ENCODE assay signal across 25 mouse cellular contexts in genomic region chr10:7649059-7649458, GRCm38 (mm10). TPM values are rescaled to one million over a fixed set of nuclear protein-coding genes. Genes with fewer than 3 reads are reported as not detected.
A peak's percentile ranks its signal among the peaks of the same experiment; 100 is the strongest.
DNase-seq lines count a peak whose midpoint lies in the region; ATAC-seq and TF ChIP-seq lines count a peak whose summit lies in the region.
"Had no signal": no experiment of that assay in that cellular context is flagged by ENCODE, and none has a peak within 500 bp of the region (broad histone marks: within the 10 kb centered on the region; RNA-seq: fewer than 3 reads in every experiment).

No protein-coding gene starts in this region.

- H3K9me3 ChIP-seq in heart, embryonic 12.5 days (replicated peaks) = no peaks in the 10 kb centered on the region
- H3K9me3 ChIP-seq in heart, embryonic 15.5 days (replicated peaks) = no peaks in the 10 kb centered on the region
- H3K9me3 ChIP-seq: forebrain, embryonic 10.5 days; forebrain, embryonic 13.5 days; G1E; heart, embryonic 10.5 days had no signal

- peak overlapping the region; percentile 64; the same call in 1 of the 2 replicates for H3K27ac ChIP-seq in gastrocnemius, adult 2 months
- peak overlapping the region; percentile 60; the same call in 1 of the 2 replicates for H3K27ac ChIP-seq in heart, embryonic 12.5 days (ENCODE audit: poor library complexity, severe bottlenecking)
- peak overlapping the region; percentile 21 for H3K27ac ChIP-seq in heart, embryonic 15.5 days
- H3K27ac ChIP-seq: forebrain, embryonic 10.5 days; forebrain, embryonic 13.5 days; heart, embryonic 10.5 days; hindbrain, embryonic 14.5 days; hindbrain, postnatal 0 days had no signal

- WGBS in heart, embryonic 12.5 days = 61% methylated on average over 4 of the region's 4 CpGs
- 52% methylated on average over 4 of the region's 4 CpGs for WGBS in heart, embryonic 15.5 days

- peaks cover 9% of the 10 kb centered on the region for H3K4me1 ChIP-seq in heart, embryonic 12.5 days (replicated peaks)
- H3K4me1 ChIP-seq in heart, embryonic 15.5 days (replicated peaks) = peaks cover 7% of the 10 kb centered on the region
- H3K4me1 ChIP-seq: forebrain, embryonic 10.5 days; forebrain, embryonic 13.5 days; heart, embryonic 10.5 days had no signal

- intact Hi-C loops in gastrocnemius, adult 2 months (cut with DNase I) = no loop called here
- intact Hi-C loops in heart, postnatal 36 days (cut with DNase I) = no loop called here

- no peak overlapping the region for H3K9ac ChIP-seq in heart, embryonic 12.5 days
- H3K9ac ChIP-seq in heart, embryonic 15.5 days = no peak overlapping the region
- H3K9ac ChIP-seq: forebrain, embryonic 13.5 days; hindbrain, embryonic 14.5 days had no signal

- no peak for TF ChIP-seq CTCF in gastrocnemius, adult 2 months (IDR thresholded peaks at IDR 0.05)

- ATAC-seq in heart, embryonic 12.5 days (ENCODE audit: insufficient number of reproducible peaks, low FRiP score) = no peak
- ATAC-seq in heart, embryonic 15.5 days (replicated peaks; ENCODE audit: insufficient number of reproducible peaks, insufficient read depth, low FRiP score, low read depth) = no peak
- ATAC-seq: forebrain, embryonic 13.5 days; forebrain, embryonic 16.5 days; hindbrain, postnatal 0 days; inflammation-experienced regulatory T-cells, adult 6 months; intestine, embryonic 16.5 days; Patski had no signal

- H3K4me2 ChIP-seq in heart, embryonic 12.5 days = no peak overlapping the region
- no peak overlapping the region for H3K4me2 ChIP-seq in heart, embryonic 15.5 days
- H3K4me2 ChIP-seq: forebrain, embryonic 13.5 days; hindbrain, embryonic 14.5 days had no signal

- H3K4me3 ChIP-seq in gastrocnemius, adult 2 months = no peak overlapping the region
- H3K4me3 ChIP-seq in heart, embryonic 12.5 days = no peak overlapping the region
- H3K4me3 ChIP-seq in heart, embryonic 15.5 days = no peak overlapping the region
- H3K4me3 ChIP-seq: forebrain, embryonic 10.5 days; forebrain, embryonic 13.5 days; heart, embryonic 10.5 days had no signal

- no peaks in the 10 kb centered on the region for H3K27me3 ChIP-seq in heart, embryonic 12.5 days (replicated peaks)
- no peaks in the 10 kb centered on the region for H3K27me3 ChIP-seq in heart, embryonic 15.5 days
- H3K27me3 ChIP-seq: CH12.LX; forebrain, embryonic 13.5 days; Patski had no signal

- no peak for DNase-seq in gastrocnemius, adult 2 months
- DNase-seq in gastrocnemius, adult 8-10 months (ENCODE audit: low spot score in 2 of 2) = no peak
- no peak for DNase-seq in heart, adult 8-10 months (ENCODE audit: low spot score)
- no peak for DNase-seq in heart, postnatal 36 days
- DNase-seq: adrenal gland, postnatal 10 days; adrenal gland, postnatal 36 days; B cell, adult 2 months; cerebellum, adult 18-20 months; cerebellum, adult 9-10 months; cerebellum, postnatal 14 days; kidney, adult 18-20 months; kidney, adult 9 months had no signal

- H3K36me3 ChIP-seq in heart, embryonic 12.5 days = peaks cover 43% of the 10 kb centered on the region
- peaks cover 28% of the 10 kb centered on the region for H3K36me3 ChIP-seq in heart, embryonic 15.5 days

RNA-seq across cellular contexts. Expression of gene Nup43, which starts 18.2 kb away (rescaled TPM):
- total RNA-seq in gastrocnemius, adult 2 months (2021) = 1 to 10 TPM; 5.6 to 6.3 TPM
- total RNA-seq in gastrocnemius, adult 8-10 months (2022) = 1 to 10 TPM; 5.4 to 6.5 (median 5.7) TPM
- polyA plus RNA-seq in heart, embryonic 12.5 days (2016; fragmentation: Nextera tagmentation; extraction: Ambion mirVana) = 34.5 and 39.7 TPM in 2 replicates
- 1 to 10 TPM; 4.9 to 7.1 (median 6.0) TPM for total RNA-seq in heart, adult 8-10 months (2022)
- 26.8 and 31.3 TPM in 2 replicates for polyA plus RNA-seq in heart, embryonic 15.5 days (2015; fragmentation: Nextera tagmentation; extraction: Ambion mirVana)
- total RNA-seq in heart, postnatal 36 days (2021) = 1 to 10 TPM; 5.3 to 5.5 TPM

RNA-seq across cellular contexts. Expression of gene Pcmt1, which starts 31.9 kb away (rescaled TPM):
- total RNA-seq in gastrocnemius, adult 2 months (2021) = 100 to 1,000 TPM; 102 to 110 TPM
- 100 to 1,000 TPM; 111 to 131 (median 116) TPM for total RNA-seq in gastrocnemius, adult 8-10 months (2022)
- polyA plus RNA-seq in heart, embryonic 12.5 days (2016; fragmentation: Nextera tagmentation; extraction: Ambion mirVana) = 131 and 134 TPM in 2 replicates
- 100 to 1,000 TPM in 1 of 4 experiments, 10 to 100 TPM in 3; 94.3 to 102 (median 98.0) TPM for total RNA-seq in heart, adult 8-10 months (2022)
- polyA plus RNA-seq in heart, embryonic 15.5 days (2015; fragmentation: Nextera tagmentation; extraction: Ambion mirVana) = 122 and 124 TPM in 2 replicates
- total RNA-seq in heart, postnatal 36 days (2021) = 10 to 100 TPM; 92.8 to 95.6 TPM

RNA-seq across cellular contexts. Expression of gene Lats1, which starts 32.0 kb away (rescaled TPM):
- 10 to 100 TPM; 11.8 to 11.9 TPM for total RNA-seq in gastrocnemius, adult 2 months (2021)
- 10 to 100 TPM in 3 of 4 experiments, 1 to 10 TPM in 1; 9.4 to 11.4 (median 10.3) TPM for total RNA-seq in gastrocnemius, adult 8-10 months (2022)
- 5.5 and 5.8 TPM in 2 replicates for polyA plus RNA-seq in heart, embryonic 12.5 days (2016; fragmentation: Nextera tagmentation; extraction: Ambion mirVana)
- total RNA-seq in heart, adult 8-10 months (2022) = 10 to 100 TPM; 10.5 to 12.1 (median 10.8) TPM
- 2.9 and 4.2 TPM in 2 replicates for polyA plus RNA-seq in heart, embryonic 15.5 days (2015; fragmentation: Nextera tagmentation; extraction: Ambion mirVana)
- 10 to 100 TPM; 11.6 to 13.0 TPM for total RNA-seq in heart, postnatal 36 days (2021)

RNA-seq across cellular contexts. Expression of gene Lrp11, which starts 59.5 kb away (rescaled TPM):
- total RNA-seq in gastrocnemius, adult 2 months (2021) = 1 to 10 TPM; 1.1 to 2.0 TPM
- total RNA-seq in gastrocnemius, adult 8-10 months (2022) = 1 to 10 TPM in 3 of 4 experiments, under 1 TPM in 1; 0.99 to 1.3 (median 1.1) TPM
- polyA plus RNA-seq in heart, embryonic 12.5 days (2016; fragmentation: Nextera tagmentation; extraction: Ambion mirVana) = 3.2 and 3.9 TPM in 2 replicates
- 1 to 10 TPM; 2.8 to 6.1 (median 3.8) TPM for total RNA-seq in heart, adult 8-10 months (2022)
- 1.1 and 2.1 TPM in 2 replicates for polyA plus RNA-seq in heart, embryonic 15.5 days (2015; fragmentation: Nextera tagmentation; extraction: Ambion mirVana)
- 1 to 10 TPM; 1.6 to 2.4 TPM for total RNA-seq in heart, postnatal 36 days (2021)
- polyA plus RNA-seq: inflammation-experienced regulatory T-cells, adult 6 months had no signal
